Comparison of ENCODE assay signal across 13 mouse cellular contexts in genomic region chrX:8921813-8922607, GRCm38 (mm10). TPM values are rescaled to one million over a fixed set of nuclear protein-coding genes. Genes with fewer than 3 reads are reported as not detected.
DNase-seq lines count a peak whose midpoint lies in the region; ATAC-seq and TF ChIP-seq lines count a peak whose summit lies in the region.
"Had no signal": no experiment of that assay in that cellular context is flagged by ENCODE, and none has a peak within 500 bp of the region (broad histone marks: within the 10 kb centered on the region; RNA-seq: fewer than 3 reads in every experiment).

No protein-coding gene starts in this region.

- H3K9ac ChIP-seq in heart, postnatal 0 days (replicated peaks; ENCODE audit: low read depth, low read length): no peak overlapping the region
- no peak overlapping the region for H3K9ac ChIP-seq in heart, embryonic 12.5 days
- no peak overlapping the region for H3K9ac ChIP-seq in midbrain, embryonic 13.5 days (replicated peaks)
- H3K9ac ChIP-seq in midbrain, embryonic 14.5 days (replicated peaks; ENCODE audit: low read length): no peak overlapping the region
- H3K9ac ChIP-seq: liver, embryonic 14.5 days; neural tube, embryonic 13.5 days; stomach, embryonic 15.5 days had no signal

- H3K9me3 ChIP-seq in heart, postnatal 0 days (replicated peaks; ENCODE audit: control insufficient read depth, low read length): no peaks in the 10 kb centered on the region
- no peaks in the 10 kb centered on the region for H3K9me3 ChIP-seq in heart, embryonic 12.5 days (replicated peaks)
- no peaks in the 10 kb centered on the region; the same call in 1 of the 2 replicates for H3K9me3 ChIP-seq in midbrain, embryonic 10.5 days (replicated peaks)
- no peaks in the 10 kb centered on the region for H3K9me3 ChIP-seq in midbrain, embryonic 13.5 days
- H3K9me3 ChIP-seq in midbrain, embryonic 14.5 days (ENCODE audit: control insufficient read depth, low read length): no peaks in the 10 kb centered on the region
- H3K9me3 ChIP-seq: neural tube, embryonic 13.5 days; stomach, embryonic 15.5 days had no signal

- TF ChIP-seq EP300 in heart, postnatal 0 days (IDR thresholded peaks at IDR 0.05; ENCODE audit: low read depth): no peak

- H3K27ac ChIP-seq in heart, postnatal 0 days (ENCODE audit: low read depth): no peak overlapping the region
- H3K27ac ChIP-seq in heart, embryonic 12.5 days (ENCODE audit: poor library complexity, severe bottlenecking): no peak overlapping the region
- H3K27ac ChIP-seq in midbrain, embryonic 10.5 days (replicated peaks): no peak overlapping the region
- H3K27ac ChIP-seq in midbrain, embryonic 13.5 days: no peak overlapping the region
- H3K27ac ChIP-seq in midbrain, embryonic 14.5 days (replicated peaks; ENCODE audit: low read depth, low read length): no peak overlapping the region
- H3K27ac ChIP-seq: liver, embryonic 14.5 days; neural tube, embryonic 13.5 days; stomach, embryonic 15.5 days had no signal

- 43% methylated on average over 9 of the region's 9 CpGs for WGBS in heart, postnatal 0 days
- 45% methylated on average over 9 of the region's 9 CpGs for WGBS in heart, embryonic 12.5 days
- WGBS in midbrain, embryonic 10.5 days: 60% methylated on average over 9 of the region's 9 CpGs
- WGBS in midbrain, embryonic 13.5 days: 51% methylated on average over 9 of the region's 9 CpGs
- 53% methylated on average over 9 of the region's 9 CpGs for WGBS in midbrain, embryonic 14.5 days

- DNase-seq in heart, postnatal 0 days (ENCODE audit: low spot score): no peak
- DNase-seq in midbrain, embryonic 10.5 days (ENCODE audit: low spot score): peak; percentile 13
- peak; percentile 16 to 20 for DNase-seq in adrenal gland, postnatal 36 days
- DNase-seq in midbrain, embryonic 14.5 days: peak; percentile 11
- no peak for DNase-seq in liver
- no peak for DNase-seq in frontal cortex, postnatal 14 days (ENCODE audit: low spot score in 2 of 2)
- DNase-seq: gastrocnemius, postnatal 14 days had no signal

- no peak overlapping the region for H3K4me3 ChIP-seq in heart, postnatal 0 days (ENCODE audit: low read depth, low read length)
- no peak overlapping the region for H3K4me3 ChIP-seq in heart, embryonic 12.5 days
- H3K4me3 ChIP-seq in midbrain, embryonic 10.5 days: no peak overlapping the region
- H3K4me3 ChIP-seq in midbrain, embryonic 13.5 days (replicated peaks): no peak overlapping the region
- H3K4me3 ChIP-seq in midbrain, embryonic 14.5 days (replicated peaks; ENCODE audit: low read depth, low read length): no peak overlapping the region
- H3K4me3 ChIP-seq: neural tube, embryonic 13.5 days; stomach, embryonic 15.5 days had no signal

- no peaks in the 10 kb centered on the region for H3K36me3 ChIP-seq in heart, postnatal 0 days (replicated peaks; ENCODE audit: control insufficient read depth, insufficient read depth, low read length)
- H3K36me3 ChIP-seq in heart, embryonic 12.5 days: no peaks in the 10 kb centered on the region
- H3K36me3 ChIP-seq in midbrain, embryonic 10.5 days: no peaks in the 10 kb centered on the region
- H3K36me3 ChIP-seq in midbrain, embryonic 13.5 days: no peaks in the 10 kb centered on the region
- H3K36me3 ChIP-seq in midbrain, embryonic 14.5 days (ENCODE audit: control insufficient read depth, insufficient read depth, low read length): no peaks in the 10 kb centered on the region
- H3K36me3 ChIP-seq: neural tube, embryonic 13.5 days; stomach, embryonic 15.5 days had no signal

- TF ChIP-seq CTCF in heart, postnatal 0 days (IDR thresholded peaks at IDR 0.05; ENCODE audit: low read depth): peak; percentile 31; the same call in 1 of the 2 replicates

- H3K4me1 ChIP-seq in heart, postnatal 0 days (ENCODE audit: control insufficient read depth, insufficient read depth): no peaks in the 10 kb centered on the region
- H3K4me1 ChIP-seq in heart, embryonic 12.5 days (replicated peaks): no peaks in the 10 kb centered on the region
- H3K4me1 ChIP-seq in midbrain, embryonic 10.5 days: no peaks in the 10 kb centered on the region
- H3K4me1 ChIP-seq in midbrain, embryonic 13.5 days (replicated peaks): no peaks in the 10 kb centered on the region
- no peaks in the 10 kb centered on the region for H3K4me1 ChIP-seq in midbrain, embryonic 14.5 days (ENCODE audit: control insufficient read depth, insufficient read depth, low read length)
- H3K4me1 ChIP-seq: neural tube, embryonic 13.5 days; stomach, embryonic 15.5 days had no signal

- no peaks in the 10 kb centered on the region for H3K27me3 ChIP-seq in heart, postnatal 0 days (ENCODE audit: control insufficient read depth, insufficient read depth, low read length)
- H3K27me3 ChIP-seq in heart, embryonic 12.5 days (replicated peaks): no peaks in the 10 kb centered on the region
- H3K27me3 ChIP-seq in midbrain, embryonic 10.5 days (ENCODE audit: low read depth, poor library complexity, severe bottlenecking): no peaks in the 10 kb centered on the region
- no peaks in the 10 kb centered on the region for H3K27me3 ChIP-seq in midbrain, embryonic 13.5 days
- no peaks in the 10 kb centered on the region for H3K27me3 ChIP-seq in midbrain, embryonic 14.5 days (ENCODE audit: control insufficient read depth, insufficient read depth, low read length)
- H3K27me3 ChIP-seq: neural tube, embryonic 13.5 days; stomach, embryonic 15.5 days had no signal

- ATAC-seq in heart, postnatal 0 days (ENCODE audit: insufficient read depth, low read depth): no peak
- ATAC-seq in heart, embryonic 12.5 days (ENCODE audit: insufficient number of reproducible peaks, low FRiP score): no peak
- ATAC-seq in midbrain, embryonic 13.5 days: no peak
- peak; percentile 55; the same call in 1 of the 2 replicates for ATAC-seq in midbrain, embryonic 14.5 days (ENCODE audit: low FRiP score, low TSS enrichment)

- H3K4me2 ChIP-seq in heart, postnatal 0 days (ENCODE audit: low read depth, low read length): no peak overlapping the region
- H3K4me2 ChIP-seq in heart, embryonic 12.5 days: no peak overlapping the region
- H3K4me2 ChIP-seq in midbrain, embryonic 13.5 days (replicated peaks): no peak overlapping the region
- H3K4me2 ChIP-seq in midbrain, embryonic 14.5 days (ENCODE audit: low read length): no peak overlapping the region
- H3K4me2 ChIP-seq: neural tube, embryonic 13.5 days; stomach, embryonic 15.5 days had no signal

RNA-seq across cellular contexts. Expression of gene B630019K06Rik, which starts 29.8 kb away (rescaled TPM):
- 3.1 and 3.8 TPM in 2 replicates for total RNA-seq in heart, postnatal 0 days (2014; rRNA removed; ENCODE audit: low replicate concordance)
- polyA plus RNA-seq in heart, postnatal 0 days (2015; fragmentation: Nextera tagmentation; extraction: Ambion mirVana): 0.92 and 0.99 TPM in 2 replicates
- polyA plus RNA-seq in heart, embryonic 12.5 days (2016; fragmentation: Nextera tagmentation; extraction: Ambion mirVana): 3.1 TPM in 2 replicates
- polyA plus RNA-seq in midbrain, embryonic 10.5 days (2016; fragmentation: Nextera tagmentation; extraction: Ambion mirVana): 3.4 and 3.9 TPM in 2 replicates
- polyA plus RNA-seq in midbrain, embryonic 13.5 days (2015; fragmentation: Nextera tagmentation; extraction: Ambion mirVana): 18.1 and 21.2 TPM in 2 replicates
- 10 to 100 TPM in 1 of 2 experiments, 1 to 10 TPM in 1; 8.1 to 10.2 TPM for total RNA-seq in adrenal gland, postnatal 36 days (2021)
- 34.3 and 39.3 TPM in 2 replicates for polyA plus RNA-seq in midbrain, embryonic 14.5 days (2014; fragmentation: Nextera tagmentation; extraction: Ambion mirVana)

RNA-seq across cellular contexts. Expression of gene Fthl17b, which starts 40.8 kb away (rescaled TPM):
- total RNA-seq in heart, postnatal 0 days (2014; rRNA removed; ENCODE audit: low replicate concordance): not detected in 2 replicates
- polyA plus RNA-seq in heart, postnatal 0 days (2015; fragmentation: Nextera tagmentation; extraction: Ambion mirVana): not detected in 2 replicates
- polyA plus RNA-seq in heart, embryonic 12.5 days (2016; fragmentation: Nextera tagmentation; extraction: Ambion mirVana): not detected in 2 replicates
- polyA plus RNA-seq in midbrain, embryonic 10.5 days (2016; fragmentation: Nextera tagmentation; extraction: Ambion mirVana): not detected in 2 replicates
- polyA plus RNA-seq in midbrain, embryonic 13.5 days (2015; fragmentation: Nextera tagmentation; extraction: Ambion mirVana): not detected in 2 replicates
- not detected for total RNA-seq in adrenal gland, postnatal 36 days (2021)
- polyA plus RNA-seq in midbrain, embryonic 14.5 days (2014; fragmentation: Nextera tagmentation; extraction: Ambion mirVana): not detected in 2 replicates
- total RNA-seq: gastrocnemius, postnatal 14 days had no signal
- polyA plus RNA-seq: kidney, embryonic 16.5 days; liver, embryonic 14.5 days; neural tube, embryonic 13.5 days; stomach, embryonic 15.5 days had no signal

RNA-seq across cellular contexts. Expression of gene Gm5751, which starts 48.0 kb away (rescaled TPM):
- total RNA-seq in heart, postnatal 0 days (2014; rRNA removed; ENCODE audit: low replicate concordance): not detected in 2 replicates
- not detected in 2 replicates for polyA plus RNA-seq in heart, postnatal 0 days (2015; fragmentation: Nextera tagmentation; extraction: Ambion mirVana)
- not detected in 2 replicates for polyA plus RNA-seq in heart, embryonic 12.5 days (2016; fragmentation: Nextera tagmentation; extraction: Ambion mirVana)
- not detected in 2 replicates for polyA plus RNA-seq in midbrain, embryonic 10.5 days (2016; fragmentation: Nextera tagmentation; extraction: Ambion mirVana)
- polyA plus RNA-seq in midbrain, embryonic 13.5 days (2015; fragmentation: Nextera tagmentation; extraction: Ambion mirVana): not detected in 2 replicates
- total RNA-seq in adrenal gland, postnatal 36 days (2021): not detected
- polyA plus RNA-seq in midbrain, embryonic 14.5 days (2014; fragmentation: Nextera tagmentation; extraction: Ambion mirVana): not detected in 2 replicates
- total RNA-seq: gastrocnemius, postnatal 14 days had no signal
- polyA plus RNA-seq: kidney, embryonic 16.5 days; liver, embryonic 14.5 days; neural tube, embryonic 13.5 days; stomach, embryonic 15.5 days had no signal

RNA-seq across cellular contexts. Expression of gene Fthl17c, which starts 54.3 kb away (rescaled TPM):
- not detected in 2 replicates for total RNA-seq in heart, postnatal 0 days (2014; rRNA removed; ENCODE audit: low replicate concordance)
- polyA plus RNA-seq in heart, postnatal 0 days (2015; fragmentation: Nextera tagmentation; extraction: Ambion mirVana): not detected in 2 replicates
- not detected in 2 replicates for polyA plus RNA-seq in heart, embryonic 12.5 days (2016; fragmentation: Nextera tagmentation; extraction: Ambion mirVana)
- not detected in 2 replicates for polyA plus RNA-seq in midbrain, embryonic 10.5 days (2016; fragmentation: Nextera tagmentation; extraction: Ambion mirVana)
- polyA plus RNA-seq in midbrain, embryonic 13.5 days (2015; fragmentation: Nextera tagmentation; extraction: Ambion mirVana): not detected in 2 replicates
- total RNA-seq in adrenal gland, postnatal 36 days (2021): not detected
- polyA plus RNA-seq in midbrain, embryonic 14.5 days (2014; fragmentation: Nextera tagmentation; extraction: Ambion mirVana): not detected in 2 replicates
- total RNA-seq: gastrocnemius, postnatal 14 days had no signal
- polyA plus RNA-seq: kidney, embryonic 16.5 days; liver, embryonic 14.5 days; neural tube, embryonic 13.5 days; stomach, embryonic 15.5 days had no signal

Comparison
In these comparisons a context has a peak if more than half of its experiments do, and no peak if none do; other contexts are left out.
1. DNase-seq: peak in midbrain, embryonic 10.5 days (single experiment), adrenal gland, postnatal 36 days (2 of 2) and midbrain, embryonic 14.5 days (single experiment); none in heart, postnatal 0 days (single experiment), liver (single experiment) and frontal cortex, postnatal 14 days (0 of 2).